Mouse (Mus musculus): Measurements from ENCODE around the gene Prok2. TPM values are rescaled to one million over a fixed set of nuclear protein-coding genes. Genes with fewer than 3 reads are reported as not detected.

Prok2 gene
- polyA plus RNA-seq, 1 experiment from 2014 or later = 0.65 TPM

GRCm38 (mm10) chr6:99692206-99692915, 33.8 kb downstream of the Prok2 start, which contains the start of gene Gpr27:
Gpr27 (plus strand) TSS chr6:99692679.
- peak; percentile 70; the same call in 1 of the 2 replicates for ATAC-seq (ENCODE audit: insufficient number of reproducible peaks, insufficient read depth, low FRiP score, low TSS enrichment, low read depth)
- H3K36me3 ChIP-seq = no peaks in the 10 kb centered on the region
- peak within 1 kb of the TSS; percentile 85 for H3K4me3 ChIP-seq (replicated peaks)
- H3K9ac ChIP-seq (replicated peaks) = peak within 1 kb of the TSS; percentile 90
- whole genome bisulfite sequencing = under 1% methylated on average over 97 of the region's 112 CpGs
- peak within 1 kb of the TSS; percentile 53; the same call in 1 of the 2 replicates for H3K27ac ChIP-seq
- peaks cover 78% of the 10 kb centered on the region for H3K27me3 ChIP-seq
- H3K4me2 ChIP-seq = peak within 1 kb of the TSS; percentile 94
- H3K9me3 ChIP-seq = no peaks in the 10 kb centered on the region
- H3K4me1 ChIP-seq (replicated peaks) = peaks cover 17% of the 10 kb centered on the region

DNA sequence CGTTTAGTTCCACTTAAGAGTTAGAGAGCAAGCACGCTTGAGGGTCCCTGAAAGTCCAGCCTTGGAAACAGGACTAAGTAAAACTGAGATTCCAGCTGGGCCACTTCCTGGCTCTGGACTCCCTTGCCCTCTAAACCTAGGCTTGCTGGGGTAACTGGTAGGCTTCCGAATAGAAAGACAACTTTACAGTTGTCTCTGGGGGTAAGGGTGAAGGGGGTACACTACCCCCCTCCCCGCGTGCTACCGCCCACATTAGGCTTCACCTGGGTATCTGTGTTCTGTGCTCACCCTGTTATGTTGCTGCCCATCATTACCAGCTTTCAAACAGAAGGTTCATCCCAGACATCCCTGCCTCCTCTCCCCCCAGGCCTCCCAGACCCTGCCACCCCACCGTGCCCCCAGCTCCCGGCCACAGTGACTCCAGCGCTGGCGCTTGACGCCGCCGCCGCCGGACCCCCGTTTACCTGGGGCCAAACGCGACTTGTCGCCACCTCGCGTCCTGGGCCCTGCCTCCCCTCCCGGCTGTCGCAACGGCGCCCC, 34.5 kb downstream of the Prok2 start:
- Histone ChIP-seq H3K4me3 (replicated peaks) (peak overlapping the region; percentile 85), H3K4me2 (peak overlapping the region; percentile 94), H3K36me3 (no peaks in the 10 kb centered on the region), H3K27me3 (peaks cover 72% of the 10 kb centered on the region), H3K27ac (no peak overlapping the region), H3K9ac (replicated peaks) (peak overlapping the region; percentile 90), H3K4me1 (replicated peaks) (peaks cover 17% of the 10 kb centered on the region), H3K9me3 (no peaks in the 10 kb centered on the region)
- no peak for ATAC-seq (ENCODE audit: insufficient number of reproducible peaks, insufficient read depth, low FRiP score, low TSS enrichment, low read depth)
- WGBS = 8% methylated on average over 25 of the region's 25 CpGs

- Histone ChIP-seq H3K27ac (no peak overlapping the region), H3K9me3 (peaks cover 7% of the 10 kb centered on the region), H3K4me3 (replicated peaks) (no peak overlapping the region), H3K9ac (replicated peaks) (no peak overlapping the region), H3K4me1 (replicated peaks) (peaks cover 14% of the 10 kb centered on the region), H3K36me3 (no peaks in the 10 kb centered on the region), H3K4me2 (no peak overlapping the region), H3K27me3 (peaks cover 40% of the 10 kb centered on the region)
- WGBS = 86% methylated on average over 6 of the region's 6 CpGs
- ATAC-seq (ENCODE audit: insufficient number of reproducible peaks, insufficient read depth, low FRiP score, low TSS enrichment, low read depth) = no peak
Measured at GRCm38 (mm10) chr6:99688513-99688912, 37.7 kb downstream of the Prok2 start.

DNA sequence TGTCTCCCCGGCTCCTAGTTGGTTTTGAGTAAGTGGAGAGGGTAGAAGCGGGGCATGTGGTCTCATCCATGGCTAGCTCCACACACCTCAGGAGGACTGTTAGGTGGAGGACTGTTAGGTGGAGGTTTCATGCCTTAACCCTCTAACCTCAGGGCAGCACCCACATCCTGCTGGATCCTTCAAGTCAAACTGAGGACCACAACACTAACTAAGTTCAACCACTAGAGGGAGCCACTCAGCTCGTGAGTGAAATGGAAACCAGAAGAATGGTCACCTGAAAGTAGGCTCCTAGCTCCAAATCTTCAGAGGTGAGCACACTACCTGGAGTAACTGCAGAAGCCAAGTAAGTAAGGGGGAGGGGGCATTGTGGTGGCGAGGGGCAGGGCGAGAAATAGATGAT, 41.3 kb downstream of the Prok2 start:
- 50% methylated on average over 5 of the region's 5 CpGs for WGBS
- no peak for ATAC-seq (ENCODE audit: insufficient number of reproducible peaks, insufficient read depth, low FRiP score, low TSS enrichment, low read depth)

DNA sequence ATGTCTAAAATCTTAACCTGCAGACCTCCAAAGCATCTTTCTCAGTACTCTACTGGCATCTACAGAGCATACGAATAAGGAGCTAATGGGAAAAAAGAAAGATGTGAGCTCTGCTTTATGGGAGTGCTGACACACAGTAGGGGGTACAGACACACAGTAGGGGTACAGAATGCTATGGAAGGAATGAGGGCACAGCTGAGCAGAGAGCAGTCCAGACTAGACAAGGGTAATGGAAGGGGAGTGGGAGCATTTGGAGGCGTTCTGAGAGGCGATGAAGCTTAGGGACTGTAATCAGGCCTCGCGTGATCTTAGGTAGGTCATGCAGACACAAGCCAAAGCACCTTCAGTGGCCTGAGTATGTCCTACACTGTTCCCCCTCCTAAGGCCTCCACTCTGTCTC, 42.2 kb downstream of the Prok2 start:
- 0 out of 2 replicates have a peak, but pooled peaks cover 4% of the 10 kb centered on the region for H3K4me1 ChIP-seq (replicated peaks)
- no peak overlapping the region for H3K4me2 ChIP-seq
- no peaks in the 10 kb centered on the region for H3K27me3 ChIP-seq
- peaks cover 7% of the 10 kb centered on the region for H3K9me3 ChIP-seq
- ATAC-seq (ENCODE audit: insufficient number of reproducible peaks, insufficient read depth, low FRiP score, low TSS enrichment, low read depth) = no peak
- no peak overlapping the region for H3K9ac ChIP-seq (replicated peaks)
- H3K36me3 ChIP-seq = no peaks in the 10 kb centered on the region
- H3K27ac ChIP-seq = no peak overlapping the region
- H3K4me3 ChIP-seq (replicated peaks) = no peak overlapping the region
- WGBS = 86% methylated on average over 5 of the region's 5 CpGs

More for the DNA sequence above, 41.3 kb downstream of the Prok2 start:
- Histone ChIP-seq H3K27me3 (peaks cover 5% of the 10 kb centered on the region), H3K9ac (replicated peaks) (no peak overlapping the region), H3K36me3 (no peaks in the 10 kb centered on the region), H3K4me1 (replicated peaks) (0 out of 2 replicates have a peak, but pooled peaks cover 4% of the 10 kb centered on the region), H3K4me2 (no peak overlapping the region), H3K4me3 (replicated peaks) (no peak overlapping the region), H3K9me3 (peaks cover 7% of the 10 kb centered on the region), H3K27ac (no peak overlapping the region)

- Histone ChIP-seq H3K4me1 (replicated peaks) (no peaks in the 10 kb centered on the region), H3K27ac (no peak overlapping the region), H3K9ac (replicated peaks) (no peak overlapping the region), H3K4me3 (replicated peaks) (no peak overlapping the region), H3K9me3 (no peaks in the 10 kb centered on the region), H3K4me2 (no peak overlapping the region), H3K36me3 (no peaks in the 10 kb centered on the region), H3K27me3 (no peaks in the 10 kb centered on the region; the same call in 1 of the 2 replicates)
- ATAC-seq (ENCODE audit: insufficient number of reproducible peaks, insufficient read depth, low FRiP score, low TSS enrichment, low read depth) = no peak
- 88% methylated on average over 11 of the region's 11 CpGs for WGBS
Measured at GRCm38 (mm10) chr6:99678108-99678507, 48.1 kb downstream of the Prok2 start.

DNA sequence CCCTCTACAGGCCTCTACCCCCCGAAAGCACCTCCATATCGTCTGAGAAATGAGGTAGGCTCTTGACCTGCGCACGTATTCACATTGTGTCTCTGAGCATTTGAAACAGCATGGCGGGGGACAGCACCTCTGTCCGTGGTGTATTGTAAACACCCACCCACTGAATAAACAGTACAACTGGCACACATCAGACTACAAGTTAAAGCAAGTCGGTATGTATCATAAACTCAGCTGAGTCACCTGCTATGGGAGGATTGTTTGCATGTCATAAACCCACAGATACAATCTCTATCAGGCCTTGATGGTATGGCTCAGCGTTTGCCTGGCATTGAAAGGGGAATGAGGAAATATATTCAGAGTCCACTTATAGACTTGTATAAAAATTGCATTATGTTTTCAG, 48.9 kb downstream of the Prok2 start:
- Histone ChIP-seq H3K4me1 (replicated peaks) (no peaks in the 10 kb centered on the region), H3K27me3 (no peaks in the 10 kb centered on the region; the same call in 1 of the 2 replicates), H3K4me2 (no peak overlapping the region), H3K36me3 (no peaks in the 10 kb centered on the region), H3K4me3 (replicated peaks) (no peak overlapping the region), H3K9me3 (no peaks in the 10 kb centered on the region), H3K9ac (replicated peaks) (no peak overlapping the region), H3K27ac (no peak overlapping the region)
- 88% methylated on average over 8 of the region's 8 CpGs for WGBS
- ATAC-seq (ENCODE audit: insufficient number of reproducible peaks, insufficient read depth, low FRiP score, low TSS enrichment, low read depth) = no peak

DNA sequence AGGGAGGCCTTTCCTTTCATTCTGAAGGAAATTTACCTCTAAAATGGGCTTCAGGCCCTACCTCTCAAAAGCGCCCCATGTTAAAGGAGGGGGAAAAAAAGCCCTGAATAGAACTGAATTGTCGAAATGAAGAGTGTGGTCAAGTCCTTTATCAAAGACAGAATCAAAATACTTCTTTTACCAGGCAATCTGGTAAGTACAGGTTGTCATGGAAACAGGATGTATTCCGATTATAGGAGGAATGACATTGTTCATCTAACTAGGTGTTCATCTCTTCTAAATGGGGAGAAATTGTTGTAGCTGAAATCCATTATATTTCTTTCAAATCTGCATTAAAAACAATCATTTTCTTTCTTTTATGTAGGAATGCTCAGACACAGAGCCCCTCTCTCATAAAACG, 51.7 kb downstream of the Prok2 start:
- no peak overlapping the region for H3K4me2 ChIP-seq
- no peaks in the 10 kb centered on the region for H3K9me3 ChIP-seq
- no peak overlapping the region for H3K27ac ChIP-seq
- ATAC-seq (ENCODE audit: insufficient number of reproducible peaks, insufficient read depth, low FRiP score, low TSS enrichment, low read depth) = no peak
- peaks cover 6% of the 10 kb centered on the region; the same call in 1 of the 2 replicates for H3K4me1 ChIP-seq (replicated peaks)
- H3K9ac ChIP-seq (replicated peaks) = no peak overlapping the region
- H3K27me3 ChIP-seq = no peaks in the 10 kb centered on the region; the same call in 1 of the 2 replicates
- WGBS = 82% methylated on average over 4 of the region's 4 CpGs
- no peaks in the 10 kb centered on the region for H3K36me3 ChIP-seq
- H3K4me3 ChIP-seq (replicated peaks) = no peak overlapping the region

- Histone ChIP-seq H3K27me3 (no peaks in the 10 kb centered on the region), H3K27ac (no peak overlapping the region), H3K36me3 (no peaks in the 10 kb centered on the region), H3K9ac (replicated peaks) (no peak overlapping the region), H3K4me2 (no peak overlapping the region), H3K4me3 (replicated peaks) (no peak overlapping the region), H3K9me3 (no peaks in the 10 kb centered on the region), H3K4me1 (replicated peaks) (peaks cover 19% of the 10 kb centered on the region)
- WGBS = 71% methylated on average over 3 of the region's 3 CpGs
- no peak for ATAC-seq (ENCODE audit: insufficient number of reproducible peaks, insufficient read depth, low FRiP score, low TSS enrichment, low read depth)
Measured at GRCm38 (mm10) chr6:99671768-99672167, 54.4 kb downstream of the Prok2 start.

- Histone ChIP-seq H3K9me3 (no peaks in the 10 kb centered on the region), H3K27me3 (no peaks in the 10 kb centered on the region), H3K27ac (no peak overlapping the region), H3K4me3 (replicated peaks) (no peak overlapping the region), H3K36me3 (no peaks in the 10 kb centered on the region), H3K4me1 (replicated peaks) (peaks cover 19% of the 10 kb centered on the region), H3K9ac (replicated peaks) (no peak overlapping the region), H3K4me2 (no peak overlapping the region)
- WGBS = 79% methylated on average over 7 of the region's 7 CpGs
- no peak; the same call in 1 of the 2 replicates for ATAC-seq (ENCODE audit: insufficient number of reproducible peaks, insufficient read depth, low FRiP score, low TSS enrichment, low read depth)
Measured at GRCm38 (mm10) chr6:99670481-99671119, 55.6 kb downstream of the Prok2 start.
